Mouse (Mus musculus) kidney, postnatal 14 days (tissue): ENCODE data around the gene Rpl26.
A peak's percentile ranks its signal among the peaks of the same experiment; 100 is the strongest.

Experiments used
- DNase-seq: peaks from one replicate; pipeline ENCODE4 v3.0.0; 2022; ENCODE audit warnings: mixed read lengths

The Rpl26 gene

GRCm38 (mm10) chr11:68891823-68892222 is 9.6 kb upstream of the Rpl26 start:
- DNase-seq = no peak

DNA sequence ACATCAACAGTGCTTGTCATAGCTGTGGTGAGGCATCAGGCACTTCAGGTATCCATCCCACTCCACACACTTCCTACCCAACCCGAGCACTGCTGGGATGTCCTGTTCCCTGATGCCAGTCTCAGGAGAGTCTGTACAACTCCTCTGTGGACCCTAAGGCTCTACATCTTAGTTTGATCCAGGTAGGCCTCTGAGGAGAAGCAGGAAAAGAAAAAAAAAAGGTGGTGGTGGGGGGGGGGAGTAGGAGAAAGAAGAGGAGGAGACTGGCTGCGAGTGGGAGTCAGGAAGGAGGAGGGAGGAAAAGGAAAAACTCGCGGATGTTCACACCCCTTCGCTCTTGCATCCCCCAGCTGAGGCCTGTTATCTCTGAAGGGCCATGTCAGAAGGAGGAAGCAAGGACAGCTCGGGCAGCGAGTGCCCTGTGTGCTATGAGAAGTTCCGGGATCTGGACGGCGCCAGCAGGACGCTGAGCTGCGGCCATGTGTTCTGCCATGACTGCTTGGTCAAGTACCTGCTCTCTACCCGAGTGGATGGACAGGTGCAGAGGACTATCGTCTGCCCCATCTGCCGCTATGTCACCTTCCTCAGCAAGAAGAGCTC is 9.1 kb upstream of the Rpl26 start:
- DNase-seq = peak; percentile 37

DNA sequence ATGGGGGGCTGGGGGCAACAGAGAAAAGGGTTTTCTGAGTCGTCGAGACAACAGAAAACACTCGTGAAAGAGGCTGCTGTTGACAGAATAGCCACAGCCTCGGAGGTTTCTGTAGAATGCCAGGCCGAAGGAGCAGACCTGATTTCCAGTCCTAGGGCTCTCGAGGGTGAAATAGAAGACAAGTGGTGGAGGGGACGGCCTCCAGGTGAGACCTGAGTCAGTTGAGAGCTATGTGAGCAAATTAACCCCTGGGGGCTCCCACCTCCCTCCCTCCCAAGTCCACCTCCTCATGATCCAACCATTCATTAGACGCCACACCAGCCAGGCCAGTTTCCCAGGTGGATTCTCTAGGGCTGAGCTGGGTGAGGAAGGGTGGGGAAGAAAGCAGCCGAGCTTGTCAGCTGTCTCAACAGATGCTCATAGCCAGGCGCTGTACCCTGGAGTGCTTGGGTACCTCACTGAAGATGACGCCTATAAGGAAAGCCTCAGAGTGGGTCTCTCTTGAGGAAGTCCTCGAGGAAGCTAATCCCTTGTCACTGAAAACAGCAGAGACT is 7.4 kb upstream of the Rpl26 start:
- DNase-seq = no peak

GRCm38 (mm10) chr11:68896247-68896646 is 5.1 kb upstream of the Rpl26 start:
- no peak for DNase-seq

- DNase-seq = peak; percentile 54
These were observed 4.3 kb upstream of the Rpl26 start for GRCm38 (mm10) chr11:68897120-68897519.

DNA sequence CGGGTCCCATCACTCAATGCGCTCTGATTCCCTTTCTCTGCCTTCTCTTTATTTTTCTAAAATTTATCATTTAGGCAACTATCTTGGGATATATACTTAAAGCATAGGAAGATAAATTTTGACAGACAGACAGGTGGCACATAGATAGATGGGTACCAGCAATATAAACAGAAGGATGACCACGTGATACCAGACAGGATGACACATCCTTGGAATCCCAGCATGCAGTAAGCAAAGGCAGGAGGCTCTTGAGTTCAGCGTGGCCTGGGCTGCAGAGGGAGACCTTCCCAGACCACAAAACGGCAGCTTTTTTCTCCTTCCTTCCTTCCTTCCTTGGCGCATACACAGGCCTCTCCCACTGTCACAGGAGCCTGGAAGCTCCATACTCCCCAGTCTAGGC is 3.5 kb upstream of the Rpl26 start:
- DNase-seq = no peak

DNA sequence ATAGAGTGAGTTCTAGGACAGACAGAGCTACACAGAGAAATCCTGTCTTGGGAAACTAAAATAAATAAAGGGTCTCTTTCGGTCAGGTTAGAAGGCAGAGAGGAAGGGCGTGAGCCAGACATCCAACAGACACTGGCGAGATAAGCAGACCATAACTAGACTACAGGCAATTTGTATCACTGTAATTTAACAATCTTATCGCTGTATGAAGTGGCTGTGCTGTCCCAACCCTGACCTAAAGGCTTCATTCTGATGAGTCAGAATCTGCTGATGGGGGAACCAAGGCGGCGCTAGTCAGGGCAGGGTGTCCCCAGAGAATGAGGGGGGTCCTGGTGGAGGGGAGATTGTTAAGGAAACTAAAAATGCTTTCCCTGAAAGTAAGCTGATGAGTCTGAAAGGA is 2.6 kb upstream of the Rpl26 start:
- DNase-seq = no peak

- no peak for DNase-seq
These were observed 1.6 kb upstream of the Rpl26 start for GRCm38 (mm10) chr11:68899815-68900214.

GRCm38 (mm10) chr11:68900519-68901350 is 648 bp upstream of the Rpl26 start:
- no peak for DNase-seq

- DNase-seq = no peak
These were observed 623 bp downstream of the Rpl26 start for GRCm38 (mm10) chr11:68902047-68902364.

DNA sequence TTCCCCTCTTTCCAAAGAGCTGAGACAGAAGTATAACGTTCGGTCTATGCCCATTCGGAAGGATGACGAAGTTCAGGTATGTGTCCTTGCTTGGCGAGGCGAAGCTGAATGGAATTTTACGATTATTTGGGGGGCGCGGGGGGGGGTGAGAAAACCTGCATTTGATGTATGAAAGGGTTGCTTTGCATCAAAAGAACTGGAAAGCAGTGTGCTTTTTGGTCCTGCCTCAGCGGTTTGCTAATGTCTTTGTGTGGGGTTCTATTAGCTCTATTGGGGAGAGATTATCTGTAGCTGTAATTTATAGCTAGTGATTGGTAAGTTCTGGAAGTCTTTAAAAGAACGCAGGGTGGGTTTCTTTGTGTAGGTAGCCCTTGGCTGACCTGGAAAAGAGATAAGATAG is 984 bp downstream of the Rpl26 start:
- DNase-seq = no peak

GRCm38 (mm10) chr11:68902823-68903222 is 1.4 kb downstream of the Rpl26 start:
- no peak for DNase-seq

GRCm38 (mm10) chr11:68903775-68904174 is 2.4 kb downstream of the Rpl26 start:
- DNase-seq = no peak

DNA sequence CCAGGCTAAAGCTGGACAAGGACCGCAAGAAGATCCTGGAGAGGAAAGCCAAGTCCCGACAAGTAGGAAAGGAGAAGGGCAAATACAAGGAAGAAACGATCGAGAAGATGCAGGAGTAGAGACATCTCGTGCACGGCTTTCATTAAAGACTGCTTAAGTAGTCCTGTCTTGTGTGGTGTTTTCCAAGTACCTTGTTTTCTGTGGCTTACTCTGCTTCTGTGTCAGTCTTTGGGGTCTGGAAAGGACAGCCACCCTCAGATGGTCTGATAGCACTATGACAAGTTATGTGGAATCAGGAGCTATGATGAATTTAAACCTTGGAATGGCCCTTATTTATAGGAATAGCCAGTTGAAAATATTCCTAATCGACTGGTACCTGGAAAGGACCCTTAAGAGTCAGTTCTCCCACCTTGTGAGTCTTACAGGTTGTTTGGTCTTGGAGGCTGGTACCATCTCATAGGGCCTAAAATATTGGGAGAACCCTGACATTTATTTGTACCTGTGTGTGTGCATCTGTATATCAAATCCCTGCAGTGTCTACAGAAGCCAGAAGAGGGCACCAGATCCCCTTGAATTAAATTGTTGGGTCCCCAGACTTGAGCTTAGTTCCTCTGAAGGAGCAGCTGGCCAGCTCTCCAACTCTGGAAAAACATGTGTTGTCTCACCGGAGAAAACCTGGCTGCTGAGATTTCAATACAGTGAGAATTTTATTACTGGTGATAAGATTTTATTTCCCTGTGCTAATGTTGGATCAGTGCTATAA is 3.2 kb downstream of the Rpl26 start:
- DNase-seq = peak; percentile 89

- DNase-seq = no peak
These were observed 3.8 kb downstream of the Rpl26 start for GRCm38 (mm10) chr11:68905138-68905531.

DNA sequence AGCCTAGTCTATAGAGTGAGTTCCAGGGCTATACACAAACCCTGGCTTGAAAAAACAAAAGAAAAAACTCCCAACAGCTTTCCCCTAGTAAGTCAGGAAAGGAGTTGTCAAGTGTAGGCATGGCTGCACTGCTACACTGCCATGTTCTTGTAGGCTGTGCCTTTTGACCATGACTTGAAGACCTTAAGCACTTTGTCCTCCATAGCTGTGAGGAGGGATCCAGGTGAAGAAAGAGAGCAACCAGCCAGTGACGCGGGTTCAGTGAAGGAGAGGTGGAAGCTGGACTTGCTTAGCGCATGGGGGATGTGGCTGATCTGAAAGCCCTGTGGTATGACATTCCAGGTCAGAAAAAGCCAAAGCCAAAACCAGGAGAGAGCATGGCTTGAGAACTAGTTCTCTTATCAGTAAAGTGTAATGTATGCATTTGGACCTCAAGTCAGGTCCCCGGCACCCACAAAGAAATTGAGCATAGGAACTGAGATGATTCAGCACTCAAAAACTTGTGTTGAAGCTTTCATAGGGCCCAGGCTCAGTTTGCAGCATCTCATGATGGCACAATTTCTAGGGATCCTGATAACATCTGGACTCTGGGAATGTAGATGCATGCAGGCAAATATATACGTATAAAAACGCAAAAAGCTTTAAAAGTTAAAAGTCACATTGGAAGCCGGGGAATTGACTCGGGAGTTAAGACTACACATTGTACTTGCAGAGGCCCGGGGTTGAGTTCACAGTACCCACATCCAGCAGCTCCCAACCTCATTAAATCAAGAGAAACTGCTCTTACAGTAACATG is 4.5 kb downstream of the Rpl26 start:
- no peak for DNase-seq

GRCm38 (mm10) chr11:68906461-68906790 is 5.0 kb downstream of the Rpl26 start:
- DNase-seq = peak; percentile 64

GRCm38 (mm10) chr11:68907251-68907650 is 5.9 kb downstream of the Rpl26 start:
- no peak for DNase-seq

DNA sequence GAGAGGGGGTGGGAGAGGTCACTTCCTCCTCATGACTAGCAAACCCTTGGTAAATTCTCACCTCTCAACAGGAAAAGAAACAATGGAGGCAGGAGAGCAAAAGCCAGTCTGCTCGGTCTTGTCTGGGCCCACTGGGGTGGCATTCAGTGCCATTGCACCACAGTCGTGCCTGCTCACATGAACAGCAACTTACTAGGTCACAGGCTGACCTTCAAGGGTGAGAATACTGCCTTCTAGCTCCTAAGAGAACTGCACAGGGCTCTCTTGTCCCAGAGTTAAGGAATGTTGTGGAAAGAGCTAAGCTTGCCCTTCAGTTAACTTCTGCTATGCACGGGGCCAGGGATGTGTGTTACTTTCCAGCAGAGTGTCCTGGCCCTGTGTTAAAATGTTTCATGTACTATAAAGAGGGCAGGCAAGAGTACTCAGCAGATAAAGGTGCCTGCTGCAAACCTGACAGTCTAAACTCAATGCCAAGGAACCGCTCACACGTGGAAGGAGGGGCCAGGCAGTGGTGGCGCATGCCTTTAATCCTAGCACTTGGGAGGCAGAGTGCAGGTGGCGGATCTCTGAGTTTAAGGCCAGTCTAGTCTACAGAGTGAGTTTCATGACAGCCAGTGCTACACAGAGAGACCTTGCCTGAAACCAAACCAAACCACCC is 7.6 kb downstream of the Rpl26 start:
- peak; percentile 39 for DNase-seq

- peak; percentile 69 for DNase-seq
These were observed 10.3 kb downstream of the Rpl26 start for GRCm38 (mm10) chr11:68911531-68912177.

- DNase-seq = no peak
These were observed 13.2 kb downstream of the Rpl26 start for GRCm38 (mm10) chr11:68914566-68914965.

GRCm38 (mm10) chr11:68923191-68923590 is 21.8 kb downstream of the Rpl26 start:
- peak; percentile 67 for DNase-seq
